Comparison of ENCODE assay signal across 25 mouse cellular contexts in genomic region chr7:91444728-91445127, GRCm38 (mm10).
DNase-seq lines count a peak whose midpoint lies in the region; ATAC-seq and TF ChIP-seq lines count a peak whose summit lies in the region.
"Had no signal": no experiment of that assay in that cellular context is flagged by ENCODE, and none has a peak within 500 bp of the region (broad histone marks: within the 10 kb centered on the region; RNA-seq: fewer than 3 reads in every experiment).

No protein-coding gene starts in this region.

- no peak for TF ChIP-seq EP300 in liver, postnatal 0 days (IDR thresholded peaks at IDR 0.05; ENCODE audit: low read depth)

- 57% methylated on average over 3 of the region's 3 CpGs for WGBS in olfactory bulb, adult 2 months
- 76% methylated on average over 3 of the region's 3 CpGs for WGBS in liver, postnatal 0 days (ENCODE audit: insufficient replicate concordance)

- peak overlapping the region; percentile 90 for H3K27ac ChIP-seq in layer of hippocampus, adult 2 months
- H3K27ac ChIP-seq in olfactory bulb, adult 2 months (ENCODE audit: insufficient read depth, low read depth, low read length), result peak overlapping the region; percentile 57; the same call in 1 of the 2 replicates
- H3K27ac ChIP-seq in liver, postnatal 0 days (ENCODE audit: low read depth), result no peak overlapping the region
- H3K27ac ChIP-seq: heart, embryonic 15.5 days; kidney, embryonic 15.5 days; limb, embryonic 15.5 days; liver, embryonic 14.5 days; macrophage; midbrain, embryonic 15.5 days; stomach, postnatal 0 days had no signal

- no peak for TF ChIP-seq POLR2A in olfactory bulb, adult 2 months (IDR thresholded peaks at IDR 0.05; ENCODE audit: insufficient read depth, low read depth, low read length)

- no peak for ATAC-seq in liver, postnatal 0 days
- ATAC-seq: CD4-positive, CD25-positive, alpha-beta regulatory T cell, adult 4 months; midbrain, embryonic 15.5 days; Patski had no signal

- no peaks in the 10 kb centered on the region for H3K27me3 ChIP-seq in liver, postnatal 0 days (ENCODE audit: insufficient read depth, low read length)
- H3K27me3 ChIP-seq: heart, embryonic 15.5 days; hindbrain, embryonic 13.5 days; kidney, embryonic 15.5 days; limb, embryonic 15.5 days; midbrain, embryonic 15.5 days; Patski had no signal

- TF ChIP-seq CTCF in layer of hippocampus, adult 2 months (conservative IDR thresholded peaks at IDR 0.05), result no peak
- no peak for TF ChIP-seq CTCF in olfactory bulb, adult 2 months (IDR thresholded peaks at IDR 0.05; ENCODE audit: insufficient read depth, low read depth, low read length)
- no peak for TF ChIP-seq CTCF in liver, postnatal 0 days (IDR thresholded peaks at IDR 0.05; ENCODE audit: low read depth)

- H3K36me3 ChIP-seq in liver, postnatal 0 days (replicated peaks; ENCODE audit: insufficient read depth, low read length), result no peaks in the 10 kb centered on the region
- H3K36me3 ChIP-seq: heart, embryonic 15.5 days; hindbrain, embryonic 13.5 days; kidney, embryonic 15.5 days; limb, embryonic 15.5 days; midbrain, embryonic 15.5 days had no signal

- H3K9ac ChIP-seq in liver, postnatal 0 days (replicated peaks), result no peak overlapping the region
- H3K9ac ChIP-seq: heart, embryonic 15.5 days; hindbrain, embryonic 13.5 days; kidney, embryonic 15.5 days; limb, embryonic 15.5 days; liver, embryonic 14.5 days; midbrain, embryonic 15.5 days had no signal

- H3K4me1 ChIP-seq in olfactory bulb, adult 2 months (ENCODE audit: control insufficient read depth, insufficient read depth, low read length), result peaks cover 3% of the 10 kb centered on the region
- no peaks in the 10 kb centered on the region for H3K4me1 ChIP-seq in liver, postnatal 0 days (ENCODE audit: insufficient read depth)
- H3K4me1 ChIP-seq: heart, embryonic 15.5 days; kidney, embryonic 15.5 days; limb, embryonic 15.5 days had no signal

- no peak overlapping the region for H3K4me2 ChIP-seq in liver, postnatal 0 days (ENCODE audit: low read depth, low read length)
- H3K4me2 ChIP-seq: heart, embryonic 15.5 days; hindbrain, embryonic 13.5 days; kidney, embryonic 15.5 days; limb, embryonic 15.5 days; midbrain, embryonic 15.5 days had no signal

- DNase-seq in cerebellum, adult 9-10 months, result peak; percentile 8
- no peak for DNase-seq in cerebellum, adult 8-10 months
- DNase-seq in layer of hippocampus, adult 2 months (ENCODE audit: low spot score in 2 of 2), result peak; percentile 60 to 75
- no peak for DNase-seq in layer of hippocampus, postnatal 25 days (ENCODE audit: extremely low spot score in 1 of 2, low spot score in 1 of 2)
- peak; percentile 5 for DNase-seq in adipocyte (ENCODE audit: low spot score)
- DNase-seq in liver, postnatal 0 days, result no peak
- DNase-seq: adrenal gland, postnatal 10 days; cerebellum, adult 11 months; heart, postnatal 36 days; kidney, adult 11 months; kidney, postnatal 36 days; thymus, adult 2 months; thymus, postnatal 4 days had no signal

- no peak overlapping the region; the same call in 1 of the 2 replicates for H3K4me3 ChIP-seq in layer of hippocampus, adult 2 months
- H3K4me3 ChIP-seq in olfactory bulb, adult 2 months (ENCODE audit: insufficient read depth, low read depth, low read length), result no peak overlapping the region
- no peak overlapping the region for H3K4me3 ChIP-seq in liver, postnatal 0 days (ENCODE audit: low read depth, low read length)
- H3K4me3 ChIP-seq: heart, embryonic 15.5 days; hindbrain, embryonic 13.5 days; kidney, embryonic 15.5 days; limb, embryonic 15.5 days; midbrain, embryonic 15.5 days; myocyte had no signal

- no peaks in the 10 kb centered on the region for H3K9me3 ChIP-seq in liver, postnatal 0 days (ENCODE audit: low read length)
- H3K9me3 ChIP-seq: heart, embryonic 15.5 days; hindbrain, embryonic 13.5 days; kidney, embryonic 15.5 days; limb, embryonic 15.5 days; midbrain, embryonic 15.5 days had no signal

Comparison
In these comparisons a context has a peak if more than half of its experiments do, and no peak if none do; other contexts are left out.
1. DNase-seq: peak in cerebellum, adult 9-10 months (single experiment), layer of hippocampus, adult 2 months (2 of 2) and adipocyte (single experiment); none in cerebellum, adult 8-10 months (single experiment), layer of hippocampus, postnatal 25 days (0 of 2) and liver, postnatal 0 days (single experiment).